Mouse (Mus musculus): ENCODE measurements at regions not wholly inside any gene's neighbourhood (a gene's known extent, or its start where the extent isn't known, plus 50 kb on each side); places are given as distances from the start of the nearest gene placed in this dataset.

DNA sequence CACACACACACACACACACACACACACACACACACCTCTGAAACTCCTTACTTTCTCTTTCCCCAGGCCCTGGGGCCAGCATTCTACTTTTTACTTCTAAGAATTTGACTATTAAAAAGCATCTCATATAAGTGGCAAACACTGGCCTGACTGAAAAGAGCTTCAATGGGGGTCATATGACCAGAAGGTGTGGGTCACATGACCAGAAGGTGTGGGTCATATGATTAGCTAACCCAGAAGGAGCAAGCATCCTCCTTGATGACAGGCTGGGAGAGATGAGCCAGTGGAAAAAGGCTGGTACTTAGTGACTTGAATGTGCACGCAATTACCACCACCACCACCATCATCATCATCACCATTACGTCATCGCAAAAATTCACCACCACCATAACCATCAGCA, 410.7 kb downstream of the Matn1 start:
- TF ChIP-seq GATA1 (IDR thresholded peaks at IDR 0.05; ENCODE audit: low read length), result no peak
- no peak for TF ChIP-seq TAL1 (IDR thresholded peaks at IDR 0.05; ENCODE audit: low read length)

All from erythroblast, embryonic 14.5 days (primary cell).